Mouse (Mus musculus) forebrain, embryonic 11.5 days (tissue): ENCODE measurements around the gene Chst11. TPM values are rescaled to one million over a fixed set of nuclear protein-coding genes. Genes with fewer than 3 reads are reported as not detected.

ENCODE experiments used
- ATAC-seq: fragments of 200-750 bp; cut with Nextera tagmentation; replicated peaks from 2 replicates; pipeline ENCODE4 v1.8.0; 2017; ENCODE audit warnings: moderate TSS enrichment; ENCODE audit not compliant: low FRiP score
- DNase-seq: peaks from one replicate; pipeline ENCODE4 v3.0.0-alpha.2; 2017; ENCODE audit warnings: low spot score
- H3K27ac ChIP-seq: fragments of 300-500 bp; sonication (generic); 2 replicates; pipeline ENCODE4 v1.5.1; 2014; ENCODE audit warnings: low read depth, low read length
- H3K27me3 ChIP-seq: fragments of 300-500 bp; sonication (generic); 2 replicates; pipeline ENCODE4 v1.6.1; 2014; ENCODE audit warnings: mild to moderate bottlenecking, low read length, mixed read lengths; ENCODE audit not compliant: control insufficient read depth, insufficient read depth
- H3K36me3 ChIP-seq: fragments of 300-500 bp; sonication (generic); 2 replicates; pipeline ENCODE4 v1.6.1; 2014; ENCODE audit warnings: mild to moderate bottlenecking, low read length, moderate library complexity, mixed read lengths; ENCODE audit not compliant: control insufficient read depth, insufficient read depth
- H3K4me1 ChIP-seq: fragments of 300-500 bp; sonication (generic); replicated peaks from 2 replicates; pipeline ENCODE4 v1.6.1; 2014; ENCODE audit warnings: low read length, mixed read lengths; ENCODE audit not compliant: control insufficient read depth, insufficient read depth
- H3K4me2 ChIP-seq: fragments of 300-500 bp; sonication (generic); 2 replicates; pipeline ENCODE4 v1.6.1; 2014; ENCODE audit warnings: low read depth, mild to moderate bottlenecking, low read length, moderate library complexity, mixed read lengths; ENCODE audit not compliant: severe bottlenecking
- H3K4me3 ChIP-seq: fragments of 300-500 bp; sonication (generic); 2 replicates; pipeline ENCODE4 v1.5.1; 2014; ENCODE audit warnings: low read depth, low read length
- H3K9ac ChIP-seq: fragments of 300-500 bp; sonication (generic); 2 replicates; pipeline ENCODE4 v1.6.1; 2014; ENCODE audit warnings: low read length
- H3K9me3 ChIP-seq: fragments of 300-500 bp; sonication (generic); 2 replicates; pipeline ENCODE4 v1.6.1; 2016; ENCODE audit warnings: low read length, mixed read lengths; ENCODE audit not compliant: control insufficient read depth
- WGBS: fragments of 180-500 bp; shearing (Covaris S2); extraction: QIAGEN DNeasy Blood & Tissue Kit; methylation state at CpG from one replicate; pipeline ENCODE4 v1.1.7; 2014; 5-methylcytosine and 5-hydroxymethylcytosine counted together
- polyA plus RNA-seq: library from polyadenylated mRNA; unstranded; fragments of >200 nt; fragmentation: Nextera tagmentation; extraction: Ambion mirVana; gene quantifications from 2 replicates; pipeline ENCODE4 v1.2.1, GENCODE M21; 2014

The Chst11 gene
- polyA plus RNA-seq, 1 experiment from 2014 or later: 1.9 TPM

- H3K9ac ChIP-seq: no peak overlapping the region
- no peaks in the 10 kb centered on the region for H3K36me3 ChIP-seq
- no peak for DNase-seq
- H3K4me1 ChIP-seq: no peaks in the 10 kb centered on the region
- no peak overlapping the region for H3K4me2 ChIP-seq
- no peaks in the 10 kb centered on the region for H3K9me3 ChIP-seq
- ATAC-seq: no peak
- WGBS: 89% methylated on average over 6 of the region's 6 CpGs
- no peak overlapping the region for H3K4me3 ChIP-seq
- H3K27ac ChIP-seq: no peak overlapping the region
- H3K27me3 ChIP-seq: no peaks in the 10 kb centered on the region
Measured at GRCm38 (mm10) chr10:82962472-82963020, 22.8 kb upstream of the Chst11 start.

- Histone ChIP-seq H3K27ac (no peak overlapping the region), H3K4me3 (no peak overlapping the region), H3K27me3 (no peaks in the 10 kb centered on the region), H3K36me3 (no peaks in the 10 kb centered on the region), H3K4me1 (no peaks in the 10 kb centered on the region), H3K4me2 (no peak overlapping the region), H3K9me3 (no peaks in the 10 kb centered on the region), H3K9ac (no peak overlapping the region)
- 83% methylated on average over 7 of the region's 7 CpGs for WGBS
- ATAC-seq: no peak
- DNase-seq: no peak
Measured at GRCm38 (mm10) chr10:82964491-82964890, 20.8 kb upstream of the Chst11 start.

- Histone ChIP-seq H3K27me3 (no peaks in the 10 kb centered on the region), H3K36me3 (no peaks in the 10 kb centered on the region), H3K4me1 (no peaks in the 10 kb centered on the region), H3K4me2 (no peak overlapping the region), H3K9ac (no peak overlapping the region), H3K27ac (no peak overlapping the region), H3K4me3 (no peak overlapping the region), H3K9me3 (no peaks in the 10 kb centered on the region)
- 90% methylated on average over 7 of the region's 7 CpGs for WGBS
- ATAC-seq (no peak), DNase-seq (no peak)
Measured at GRCm38 (mm10) chr10:82966672-82967071, 18.6 kb upstream of the Chst11 start.

- no peaks in the 10 kb centered on the region for H3K4me1 ChIP-seq
- ATAC-seq (no peak), DNase-seq (no peak)
- H3K9ac ChIP-seq: no peak overlapping the region
- no peak overlapping the region for H3K4me2 ChIP-seq
- no peaks in the 10 kb centered on the region for H3K27me3 ChIP-seq
- no peaks in the 10 kb centered on the region for H3K9me3 ChIP-seq
- H3K4me3 ChIP-seq: no peak overlapping the region
- no peak overlapping the region for H3K27ac ChIP-seq
- H3K36me3 ChIP-seq: no peaks in the 10 kb centered on the region
- WGBS: 69% methylated on average over 5 of the region's 5 CpGs
Measured at GRCm38 (mm10) chr10:82969612-82970011, 15.7 kb upstream of the Chst11 start.

GRCm38 (mm10) chr10:82971549-82971948, 13.7 kb upstream of the Chst11 start:
- Histone ChIP-seq H3K27ac (no peak overlapping the region), H3K4me1 (no peaks in the 10 kb centered on the region), H3K9me3 (no peaks in the 10 kb centered on the region), H3K27me3 (no peaks in the 10 kb centered on the region), H3K9ac (no peak overlapping the region), H3K4me3 (no peak overlapping the region), H3K4me2 (no peak overlapping the region), H3K36me3 (no peaks in the 10 kb centered on the region)
- no peak for ATAC-seq
- WGBS: 86% methylated on average over 11 of the region's 11 CpGs
- no peak for DNase-seq

GRCm38 (mm10) chr10:82974201-82974600, 11.1 kb upstream of the Chst11 start:
- Histone ChIP-seq H3K27me3 (no peaks in the 10 kb centered on the region), H3K4me2 (no peak overlapping the region), H3K9ac (no peak overlapping the region), H3K4me3 (no peak overlapping the region), H3K9me3 (no peaks in the 10 kb centered on the region), H3K36me3 (no peaks in the 10 kb centered on the region), H3K4me1 (no peaks in the 10 kb centered on the region), H3K27ac (no peak overlapping the region)
- WGBS: 79% methylated on average over 5 of the region's 5 CpGs
- no peak for ATAC-seq
- no peak for DNase-seq

GRCm38 (mm10) chr10:82974627-82975177, 10.6 kb upstream of the Chst11 start:
- no peak overlapping the region for H3K9ac ChIP-seq
- H3K36me3 ChIP-seq: no peaks in the 10 kb centered on the region
- 65% methylated on average over 6 of the region's 6 CpGs for WGBS
- no peak for ATAC-seq
- H3K27me3 ChIP-seq: no peaks in the 10 kb centered on the region
- no peak overlapping the region for H3K4me3 ChIP-seq
- no peak overlapping the region for H3K4me2 ChIP-seq
- H3K27ac ChIP-seq: no peak overlapping the region
- H3K9me3 ChIP-seq: no peaks in the 10 kb centered on the region
- no peak for DNase-seq
- no peaks in the 10 kb centered on the region for H3K4me1 ChIP-seq

- H3K9me3 ChIP-seq: no peaks in the 10 kb centered on the region
- no peak overlapping the region for H3K9ac ChIP-seq
- no peaks in the 10 kb centered on the region for H3K27me3 ChIP-seq
- H3K27ac ChIP-seq: no peak overlapping the region
- no peak for DNase-seq
- H3K4me3 ChIP-seq: no peak overlapping the region
- no peak for ATAC-seq
- H3K4me1 ChIP-seq: no peaks in the 10 kb centered on the region
- H3K4me2 ChIP-seq: no peak overlapping the region
- 91% methylated on average over 15 of the region's 15 CpGs for WGBS
- H3K36me3 ChIP-seq: no peaks in the 10 kb centered on the region
Measured at GRCm38 (mm10) chr10:82975806-82976205, 9.5 kb upstream of the Chst11 start.

GRCm38 (mm10) chr10:82982286-82982685, 3.0 kb upstream of the Chst11 start:
- no peak overlapping the region for H3K4me3 ChIP-seq
- H3K4me1 ChIP-seq: peaks cover 8% of the 10 kb centered on the region
- no peaks in the 10 kb centered on the region for H3K9me3 ChIP-seq
- H3K9ac ChIP-seq: no peak overlapping the region
- H3K27me3 ChIP-seq: peaks cover 12% of the 10 kb centered on the region; the same call in 1 of the 2 replicates
- no peaks in the 10 kb centered on the region for H3K36me3 ChIP-seq
- WGBS: 66% methylated on average over 3 of the region's 3 CpGs
- H3K27ac ChIP-seq: no peak overlapping the region
- ATAC-seq (no peak), DNase-seq (no peak)
- H3K4me2 ChIP-seq: no peak overlapping the region
